Mouse (Mus musculus): Measurements from ENCODE around the gene Spg20.

GRCm38 (mm10) chr3:55163510-55163909 lies 51.6 kb downstream of the Spg20 start:
- TF ChIP-seq CTCF (IDR thresholded peaks at IDR 0.05; ENCODE audit: low read depth) (no peak), EP300 (IDR thresholded peaks at IDR 0.05; ENCODE audit: low read depth) (no peak)

All from liver, embryonic 14.5 days (tissue).